Mouse (Mus musculus) lung, embryonic 15.5 days (tissue): ENCODE results near the gene Cul9. TPM values are rescaled to one million over a fixed set of nuclear protein-coding genes. Genes with fewer than 3 reads are reported as not detected.

Source experiments
- ATAC-seq: fragments of 200-750 bp; cut with Nextera tagmentation; 2 replicates; pipeline ENCODE4 v1.8.0; 2017; ENCODE audit warnings: moderate number of reproducible peaks, borderline replicate concordance; ENCODE audit not compliant: low FRiP score, low TSS enrichment; ENCODE audit errors: extremely low read depth
- H3K27ac ChIP-seq: fragments of 300-500 bp; sonication (generic); 2 replicates; pipeline ENCODE4 v1.5.1; 2015; ENCODE audit warnings: moderate library complexity, mild to moderate bottlenecking, inconsistent platforms
- H3K27me3 ChIP-seq: fragments of 300-500 bp; sonication (generic); 2 replicates; pipeline ENCODE4 v1.6.1; 2015; ENCODE audit warnings: inconsistent platforms
- H3K36me3 ChIP-seq: fragments of 300-500 bp; sonication (generic); 2 replicates; pipeline ENCODE4 v1.6.1; 2015; ENCODE audit warnings: inconsistent platforms
- H3K4me1 ChIP-seq: fragments of 300-500 bp; sonication (generic); 2 replicates; pipeline ENCODE4 v1.6.1; 2015; ENCODE audit warnings: inconsistent platforms
- H3K4me2 ChIP-seq: fragments of 300-500 bp; sonication (generic); 2 replicates; pipeline ENCODE4 v1.6.1; 2015; ENCODE audit warnings: inconsistent platforms, mild to moderate bottlenecking, moderate library complexity
- H3K4me3 ChIP-seq: fragments of 300-500 bp; sonication (generic); 2 replicates; pipeline ENCODE4 v1.5.1; 2015; ENCODE audit warnings: mild to moderate bottlenecking, inconsistent platforms
- H3K9ac ChIP-seq: fragments of 300-500 bp; sonication (generic); 2 replicates; pipeline ENCODE4 v1.6.1; 2015; ENCODE audit warnings: inconsistent platforms
- H3K9me3 ChIP-seq: fragments of 300-500 bp; sonication (generic); 2 replicates; pipeline ENCODE4 v1.6.1; 2016; ENCODE audit warnings: inconsistent platforms
- WGBS: fragments of 180-500 bp; shearing (Covaris S2); methylation state at CpG from one replicate; pipeline ENCODE4 v1.1.7; 2015; 5-methylcytosine and 5-hydroxymethylcytosine counted together
- polyA plus RNA-seq: library from polyadenylated mRNA; unstranded; fragments of >200 nt; fragmentation: Nextera tagmentation; extraction: Ambion mirVana; gene quantifications from 2 replicates; pipeline ENCODE4 v1.2.1, GENCODE M21; 2015

The Cul9 gene
- polyA plus RNA-seq, result 2.9 and 3.4 TPM in 2 replicates

- H3K27me3 ChIP-seq, result 0 out of 2 replicates have a peak, but pooled peaks cover 3% of the 10 kb centered on the region
- H3K36me3 ChIP-seq, result peaks cover 33% of the 10 kb centered on the region
- peak within 1 kb of the TSS; percentile 46 for H3K4me3 ChIP-seq
- ATAC-seq, result peak; percentile 36; the same call in 1 of the 2 replicates
- H3K27ac ChIP-seq, result no peak within 1 kb of the TSS
- WGBS, result 3% methylated on average over 49 of the region's 49 CpGs
- H3K4me1 ChIP-seq, result peaks cover 27% of the 10 kb centered on the region
- peak within 1 kb of the TSS; percentile 77 for H3K4me2 ChIP-seq
- peak within 1 kb of the TSS; percentile 39 for H3K9ac ChIP-seq
- no peaks in the 10 kb centered on the region for H3K9me3 ChIP-seq
These were observed at the start of gene Cul9 for GRCm38 (mm10) chr17:46545813-46546564. TSS of gene Cul9 (minus strand) at chr17:46546388.

DNA sequence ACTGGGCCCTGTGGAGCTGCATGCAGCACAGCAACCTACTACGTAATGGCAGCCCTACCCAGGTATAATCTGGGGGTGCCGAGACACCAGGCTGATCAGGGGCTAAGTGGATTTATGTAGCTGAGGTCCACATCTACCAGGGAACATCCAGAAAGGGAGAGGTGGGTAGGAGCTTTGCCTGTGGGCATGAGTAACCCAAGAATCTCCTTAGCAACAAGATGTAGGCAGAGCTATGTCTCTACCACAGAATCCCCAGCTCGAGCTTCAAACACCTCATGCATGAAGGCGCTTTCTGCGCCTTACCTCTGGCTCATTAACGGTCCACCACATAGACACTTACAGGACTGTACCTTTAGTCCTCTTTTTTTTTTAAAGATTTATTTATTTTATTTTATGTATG, 49.1 kb upstream of the Cul9 start:
- Histone ChIP-seq H3K27me3 (no peaks in the 10 kb centered on the region), H3K36me3 (peaks cover 12% of the 10 kb centered on the region), H3K4me3 (no peak overlapping the region), H3K27ac (no peak overlapping the region), H3K4me1 (peaks cover 35% of the 10 kb centered on the region), H3K4me2 (no peak overlapping the region), H3K9ac (no peak overlapping the region), H3K9me3 (no peaks in the 10 kb centered on the region)
- WGBS, result 84% methylated on average over 6 of the region's 6 CpGs
- no peak for ATAC-seq

DNA sequence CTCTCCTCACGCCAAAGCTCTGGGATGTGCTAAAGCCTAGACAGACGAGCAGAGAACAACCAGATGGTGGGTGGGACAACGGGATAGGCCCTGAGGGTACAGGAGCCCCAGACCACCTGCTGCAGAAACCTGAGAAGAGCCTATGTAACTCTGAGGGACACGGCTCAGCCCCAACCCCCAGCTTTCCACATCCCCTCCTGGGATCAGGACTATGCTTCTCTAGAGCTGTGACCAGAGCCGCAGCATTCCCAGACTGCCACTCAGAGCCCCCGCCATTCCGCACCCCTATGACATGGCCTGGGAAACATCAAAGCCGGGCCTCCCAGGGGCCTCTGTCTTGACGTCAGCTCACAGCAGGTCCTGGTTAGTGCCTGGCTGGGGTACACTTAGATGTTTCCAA, 48.4 kb upstream of the Cul9 start:
- H3K4me1 ChIP-seq, result peaks cover 36% of the 10 kb centered on the region
- H3K36me3 ChIP-seq, result peaks cover 19% of the 10 kb centered on the region
- 40% methylated on average over 9 of the region's 9 CpGs for WGBS
- no peak overlapping the region for H3K9ac ChIP-seq
- no peak overlapping the region for H3K4me2 ChIP-seq
- H3K27ac ChIP-seq, result no peak overlapping the region
- no peaks in the 10 kb centered on the region for H3K9me3 ChIP-seq
- no peak overlapping the region for H3K4me3 ChIP-seq
- ATAC-seq, result no peak
- no peaks in the 10 kb centered on the region for H3K27me3 ChIP-seq

DNA sequence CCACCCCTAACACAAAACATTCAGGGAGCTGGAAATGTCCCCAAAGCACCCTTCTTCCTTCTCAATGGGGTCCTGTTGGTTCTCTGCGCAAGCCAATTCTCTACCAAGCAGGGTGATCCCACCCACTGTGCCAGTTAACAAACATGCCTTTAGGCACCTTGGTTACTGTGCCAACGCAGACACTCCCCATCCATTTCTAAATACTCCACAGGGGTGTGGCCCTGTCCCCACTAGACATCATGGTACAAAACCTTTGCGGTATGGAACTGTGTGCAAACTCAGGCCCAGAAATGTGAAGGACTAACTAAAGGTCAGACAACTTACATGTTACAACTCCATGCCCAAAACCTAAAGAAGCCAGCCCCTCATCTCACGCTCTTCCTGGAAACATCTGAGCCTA, 46.9 kb upstream of the Cul9 start:
- no peaks in the 10 kb centered on the region for H3K27me3 ChIP-seq
- no peak overlapping the region for H3K9ac ChIP-seq
- no peaks in the 10 kb centered on the region for H3K9me3 ChIP-seq
- no peak for ATAC-seq
- no peak overlapping the region for H3K4me2 ChIP-seq
- peak overlapping the region; percentile 60; the same call in 1 of the 2 replicates for H3K27ac ChIP-seq
- 78% methylated on average over 4 of the region's 4 CpGs for WGBS
- no peak overlapping the region for H3K4me3 ChIP-seq
- peaks cover 36% of the 10 kb centered on the region for H3K4me1 ChIP-seq
- H3K36me3 ChIP-seq, result peaks cover 31% of the 10 kb centered on the region

DNA sequence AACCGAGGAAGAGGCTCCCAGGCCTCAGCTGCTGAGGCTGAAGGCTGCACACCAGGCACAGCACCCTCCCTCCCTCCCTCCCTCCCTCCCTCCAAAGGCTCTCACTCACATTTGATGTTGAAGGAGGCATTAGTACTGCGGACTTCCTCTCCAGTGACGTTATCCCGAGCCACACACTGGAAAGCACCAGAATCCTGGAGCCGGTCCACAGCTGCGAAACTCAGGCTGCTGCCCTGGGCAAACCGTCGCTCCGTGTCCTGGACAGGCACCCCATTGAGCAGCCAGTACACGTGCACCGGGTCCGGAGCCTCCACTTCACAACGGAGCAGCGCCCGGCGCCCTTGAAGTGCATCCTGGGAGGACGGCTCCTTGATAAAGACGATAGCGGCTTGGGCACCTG, 45.2 kb upstream of the Cul9 start:
- Histone ChIP-seq H3K4me3 (no peak overlapping the region), H3K27me3 (no peaks in the 10 kb centered on the region), H3K27ac (peak overlapping the region; percentile 24; the same call in 1 of the 2 replicates), H3K4me1 (peaks cover 36% of the 10 kb centered on the region), H3K36me3 (peaks cover 39% of the 10 kb centered on the region), H3K4me2 (0 out of 2 replicates have a peak overlapping the region, but pooled peaks have one; percentile 2), H3K9me3 (no peaks in the 10 kb centered on the region), H3K9ac (no peak overlapping the region)
- ATAC-seq, result peak; percentile 27; the same call in 1 of the 2 replicates
- 53% methylated on average over 19 of the region's 19 CpGs for WGBS

GRCm38 (mm10) chr17:46590439-46590838, 44.3 kb upstream of the Cul9 start:
- 71% methylated on average over 7 of the region's 7 CpGs for WGBS
- peaks cover 36% of the 10 kb centered on the region for H3K4me1 ChIP-seq
- H3K27ac ChIP-seq, result 0 out of 2 replicates have a peak overlapping the region, but pooled peaks have one; percentile 22
- no peak overlapping the region for H3K4me2 ChIP-seq
- no peaks in the 10 kb centered on the region for H3K9me3 ChIP-seq
- H3K36me3 ChIP-seq, result peaks cover 48% of the 10 kb centered on the region
- no peaks in the 10 kb centered on the region for H3K27me3 ChIP-seq
- H3K4me3 ChIP-seq, result no peak overlapping the region
- H3K9ac ChIP-seq, result no peak overlapping the region
- no peak for ATAC-seq

- Histone ChIP-seq H3K9me3 (no peaks in the 10 kb centered on the region), H3K36me3 (peaks cover 55% of the 10 kb centered on the region), H3K27me3 (no peaks in the 10 kb centered on the region), H3K27ac (0 out of 2 replicates have a peak overlapping the region, but pooled peaks have one; percentile 22), H3K4me3 (no peak overlapping the region), H3K4me1 (peaks cover 31% of the 10 kb centered on the region), H3K4me2 (no peak overlapping the region), H3K9ac (no peak overlapping the region)
- WGBS, result 90% methylated on average over 16 of the region's 16 CpGs
- ATAC-seq, result no peak
These were observed 43.6 kb upstream of the Cul9 start for GRCm38 (mm10) chr17:46589635-46590314.

GRCm38 (mm10) chr17:46588913-46589312, 42.7 kb upstream of the Cul9 start:
- Histone ChIP-seq H3K4me1 (peaks cover 27% of the 10 kb centered on the region), H3K9ac (no peak overlapping the region), H3K27ac (no peak overlapping the region), H3K4me2 (no peak overlapping the region), H3K4me3 (no peak overlapping the region), H3K9me3 (no peaks in the 10 kb centered on the region), H3K27me3 (no peaks in the 10 kb centered on the region), H3K36me3 (peaks cover 58% of the 10 kb centered on the region)
- ATAC-seq, result no peak
- WGBS, result 90% methylated on average over 6 of the region's 6 CpGs

GRCm38 (mm10) chr17:46588173-46588572, 42.0 kb upstream of the Cul9 start:
- no peaks in the 10 kb centered on the region for H3K9me3 ChIP-seq
- ATAC-seq, result no peak
- H3K4me2 ChIP-seq, result no peak overlapping the region
- whole genome bisulfite sequencing, result 80% methylated on average over 9 of the region's 9 CpGs
- H3K36me3 ChIP-seq, result peaks cover 58% of the 10 kb centered on the region
- no peak overlapping the region for H3K9ac ChIP-seq
- H3K27me3 ChIP-seq, result no peaks in the 10 kb centered on the region
- no peak overlapping the region for H3K27ac ChIP-seq
- H3K4me1 ChIP-seq, result peaks cover 23% of the 10 kb centered on the region
- no peak overlapping the region for H3K4me3 ChIP-seq

- Histone ChIP-seq H3K36me3 (peaks cover 73% of the 10 kb centered on the region), H3K27ac (no peak overlapping the region), H3K4me2 (no peak overlapping the region), H3K4me1 (peaks cover 11% of the 10 kb centered on the region; the same call in 1 of the 2 replicates), H3K9ac (no peak overlapping the region), H3K27me3 (no peaks in the 10 kb centered on the region), H3K4me3 (no peak overlapping the region), H3K9me3 (no peaks in the 10 kb centered on the region)
- ATAC-seq, result no peak
- WGBS, result 89% methylated on average over 8 of the region's 8 CpGs
These were observed 40.1 kb upstream of the Cul9 start for GRCm38 (mm10) chr17:46586327-46586726.

GRCm38 (mm10) chr17:46578650-46579049, 32.5 kb upstream of the Cul9 start:
- no peaks in the 10 kb centered on the region for H3K9me3 ChIP-seq
- H3K27ac ChIP-seq, result no peak overlapping the region
- peaks cover 84% of the 10 kb centered on the region for H3K36me3 ChIP-seq
- no peaks in the 10 kb centered on the region for H3K27me3 ChIP-seq
- H3K4me3 ChIP-seq, result no peak overlapping the region
- no peak overlapping the region for H3K9ac ChIP-seq
- H3K4me1 ChIP-seq, result no peaks in the 10 kb centered on the region
- H3K4me2 ChIP-seq, result no peak overlapping the region
- ATAC-seq, result 0 out of 2 replicates have a peak, but pooled peaks have one; percentile 24
- WGBS, result 59% methylated on average over 5 of the region's 5 CpGs

GRCm38 (mm10) chr17:46576070-46576469, 29.9 kb upstream of the Cul9 start:
- peaks cover 91% of the 10 kb centered on the region for H3K36me3 ChIP-seq
- no peak overlapping the region for H3K4me3 ChIP-seq
- ATAC-seq, result no peak
- H3K27ac ChIP-seq, result no peak overlapping the region
- WGBS, result 81% methylated on average over 13 of the region's 13 CpGs
- no peak overlapping the region for H3K4me2 ChIP-seq
- H3K9ac ChIP-seq, result no peak overlapping the region
- no peaks in the 10 kb centered on the region for H3K4me1 ChIP-seq
- H3K9me3 ChIP-seq, result no peaks in the 10 kb centered on the region
- H3K27me3 ChIP-seq, result no peaks in the 10 kb centered on the region
